8 mouse cellular contexts compared by ENCODE assay signal in genomic region chr9:45985229-45985567, GRCm38 (mm10). TPM values are rescaled to one million over a fixed set of nuclear protein-coding genes. Genes with fewer than 3 reads are reported as not detected.
DNase-seq lines count a peak whose midpoint lies in the region; ATAC-seq lines count a peak whose summit lies in the region.

No protein-coding gene starts in this region.

- H3K27me3 ChIP-seq in intestine, embryonic 15.5 days (replicated peaks): no peaks in the 10 kb centered on the region
- peaks cover 2% of the 10 kb centered on the region for H3K27me3 ChIP-seq in megakaryocyte, embryonic 14.5 days (replicated peaks)

- ATAC-seq in intestine, embryonic 15.5 days: peak; percentile 78

- 0 out of 2 replicates have a peak, but pooled peaks cover 3% of the 10 kb centered on the region for H3K36me3 ChIP-seq in intestine, embryonic 15.5 days
- peaks cover 16% of the 10 kb centered on the region for H3K36me3 ChIP-seq in megakaryocyte, embryonic 14.5 days (replicated peaks; ENCODE audit: low read length)

- peak; percentile 73 for DNase-seq in urinary bladder, postnatal 14 days (ENCODE audit: low spot score)
- DNase-seq in urinary bladder, adult 2 months (ENCODE audit: low spot score): no peak
- DNase-seq in embryo, embryonic 11 days: peak; percentile 60
- peak; percentile 49 to 67 for DNase-seq in gastrocnemius, postnatal 36 days
- DNase-seq in left cerebral cortex, postnatal 25 days (ENCODE audit: low spot score in 2 of 2): peak; percentile 29 to 47
- peak; percentile 65 for DNase-seq in right cerebral cortex, postnatal 4 days

- H3K27ac ChIP-seq in intestine, embryonic 15.5 days: peak overlapping the region; percentile 93

- H3K4me1 ChIP-seq in intestine, embryonic 15.5 days (replicated peaks): peaks cover 15% of the 10 kb centered on the region
- peaks cover 53% of the 10 kb centered on the region for H3K4me1 ChIP-seq in megakaryocyte, embryonic 14.5 days

- intact Hi-C loops in gastrocnemius, postnatal 36 days (cut with DNase I): no loop called here
- intact Hi-C loops in left cerebral cortex, postnatal 25 days (cut with DNase I): no loop called here

- H3K9ac ChIP-seq in intestine, embryonic 15.5 days: peak overlapping the region; percentile 96

- WGBS in intestine, embryonic 15.5 days: 0% methylated on average over 4 of the region's 4 CpGs

- no peaks in the 10 kb centered on the region for H3K9me3 ChIP-seq in intestine, embryonic 15.5 days
- no peaks in the 10 kb centered on the region for H3K9me3 ChIP-seq in megakaryocyte, embryonic 14.5 days

- peak overlapping the region; percentile 97 for H3K4me3 ChIP-seq in intestine, embryonic 15.5 days (replicated peaks)
- peak overlapping the region; percentile 98 for H3K4me3 ChIP-seq in megakaryocyte, embryonic 14.5 days (replicated peaks)

- peak overlapping the region; percentile 83 for H3K4me2 ChIP-seq in intestine, embryonic 15.5 days (replicated peaks)

RNA-seq across cellular contexts. Expression of gene Pafah1b2, which starts 27.3 kb away (rescaled TPM):
- 42.7 and 45.4 TPM in 2 replicates for polyA plus RNA-seq in urinary bladder, adult 2 months (2012; rRNA removed)
- total RNA-seq in gastrocnemius, postnatal 36 days (2021): 10 to 100 TPM; 24.7 to 26.8 TPM
- polyA plus RNA-seq in intestine, embryonic 15.5 days (2015; fragmentation: Nextera tagmentation; extraction: Ambion mirVana): 137 and 141 TPM in 2 replicates
- 100 to 1,000 TPM; 203 to 206 TPM for total RNA-seq in left cerebral cortex, postnatal 25 days (2021)
- polyA plus RNA-seq in megakaryocyte, embryonic 14.5 days (2012; ENCODE audit: insufficient read depth, low replicate concordance): 17.5 and 72.4 TPM in 2 replicates

RNA-seq across cellular contexts. Expression of gene Sik3, which starts 27.4 kb away (rescaled TPM):
- 9.7 and 17.1 TPM in 2 replicates for polyA plus RNA-seq in urinary bladder, adult 2 months (2012; rRNA removed)
- 10 to 100 TPM; 28.6 to 43.1 TPM for total RNA-seq in gastrocnemius, postnatal 36 days (2021)
- 12.4 and 13.2 TPM in 2 replicates for polyA plus RNA-seq in intestine, embryonic 15.5 days (2015; fragmentation: Nextera tagmentation; extraction: Ambion mirVana)
- total RNA-seq in left cerebral cortex, postnatal 25 days (2021): 100 to 1,000 TPM; 114 to 121 TPM
- polyA plus RNA-seq in megakaryocyte, embryonic 14.5 days (2012; ENCODE audit: insufficient read depth, low replicate concordance): 14.0 and 17.3 TPM in 2 replicates

RNA-seq across cellular contexts. Expression of gene Sidt2, which starts 30.1 kb away (rescaled TPM):
- polyA plus RNA-seq in urinary bladder, adult 2 months (2012; rRNA removed): 102 and 121 TPM in 2 replicates
- total RNA-seq in gastrocnemius, postnatal 36 days (2021): 10 to 100 TPM; 61.1 to 74.9 TPM
- 36.3 and 39.6 TPM in 2 replicates for polyA plus RNA-seq in intestine, embryonic 15.5 days (2015; fragmentation: Nextera tagmentation; extraction: Ambion mirVana)
- 10 to 100 TPM; 85.2 to 91.7 TPM for total RNA-seq in left cerebral cortex, postnatal 25 days (2021)
- 9.5 and 30.5 TPM in 2 replicates for polyA plus RNA-seq in megakaryocyte, embryonic 14.5 days (2012; ENCODE audit: insufficient read depth, low replicate concordance)

RNA-seq across cellular contexts. Expression of gene Tagln, which starts 49.3 kb away (rescaled TPM):
- 8,790 and 9,672 TPM in 2 replicates for polyA plus RNA-seq in urinary bladder, adult 2 months (2012; rRNA removed)
- total RNA-seq in gastrocnemius, postnatal 36 days (2021): 10 to 100 TPM; 23.0 to 32.1 TPM
- 304 and 345 TPM in 2 replicates for polyA plus RNA-seq in intestine, embryonic 15.5 days (2015; fragmentation: Nextera tagmentation; extraction: Ambion mirVana)
- total RNA-seq in left cerebral cortex, postnatal 25 days (2021): 10 to 100 TPM in 1 of 2 experiments, 1 to 10 TPM in 1; 9.3 to 12.7 TPM
- polyA plus RNA-seq in megakaryocyte, embryonic 14.5 days (2012; ENCODE audit: insufficient read depth, low replicate concordance): 1.8 TPM in 1 of 2 replicates, not detected in the other
